Mouse (Mus musculus) liver, adult 2 months (tissue): ENCODE results near the gene Gipc2.

Source experiments
- CTCF ChIP-seq: fragments of 200-500 bp; IDR thresholded peaks from 2 replicates; pipeline ENCODE4 v1.5.1; 2011; ENCODE audit warnings: low read depth, low read length, control low read depth
- POLR2A ChIP-seq: fragments of 200-500 bp; IDR thresholded peaks from 2 replicates; pipeline ENCODE4 v1.6.1; 2011; ENCODE audit warnings: low read length, control low read depth; ENCODE audit not compliant: insufficient read depth; ENCODE audit errors: extremely low read depth

- TF ChIP-seq POLR2A (no peak), CTCF (no peak)
These were observed 38.0 kb upstream of the Gipc2 start for GRCm38 (mm10) chr3:152203996-152204395.
